Mouse (Mus musculus): ENCODE measurements around the gene Asb9. TPM values are rescaled to one million over a fixed set of nuclear protein-coding genes. Genes with fewer than 3 reads are reported as not detected.

Gene Asb9
- not detected in 2 replicates for polyA plus RNA-seq (2012; rRNA removed)

- H3K4me1 ChIP-seq (ENCODE audit: control insufficient read depth, insufficient read depth, low read length), result no peaks in the 10 kb centered on the region
- H3K4me3 ChIP-seq (replicated peaks; ENCODE audit: extremely low read depth, low read depth, low read length), result no peak within 1 kb of the TSS
- no peak for DNase-seq
- TF ChIP-seq POLR2A (IDR thresholded peaks at IDR 0.05; ENCODE audit: borderline replicate concordance, extremely low read depth, low read depth, low read length), result no peak
- TF ChIP-seq CTCF (IDR thresholded peaks at IDR 0.05; ENCODE audit: insufficient read depth, low read length), result no peak
- 66% methylated on average over 10 of the region's 10 CpGs for WGBS
Observed at GRCm38 (mm10) chrX:164505709-164506498, at the start of gene Asb9. Gene Asb9, plus strand, starts transcription at chrX:164506327.

- no peak for DNase-seq
- no peaks in the 10 kb centered on the region for H3K4me1 ChIP-seq (ENCODE audit: control insufficient read depth, insufficient read depth, low read length)
- 62% methylated on average over 6 of the region's 6 CpGs for WGBS
- no peak overlapping the region for H3K4me3 ChIP-seq (replicated peaks; ENCODE audit: extremely low read depth, low read depth, low read length)
- TF ChIP-seq POLR2A (IDR thresholded peaks at IDR 0.05; ENCODE audit: borderline replicate concordance, extremely low read depth, low read depth, low read length), result no peak
- TF ChIP-seq CTCF (IDR thresholded peaks at IDR 0.05; ENCODE audit: insufficient read depth, low read length), result no peak
Observed at GRCm38 (mm10) chrX:164459205-164459878, 46.8 kb upstream of the Asb9 start.

- TF ChIP-seq CTCF (IDR thresholded peaks at IDR 0.05; ENCODE audit: insufficient read depth, low read length) (no peak), POLR2A (IDR thresholded peaks at IDR 0.05; ENCODE audit: borderline replicate concordance, extremely low read depth, low read depth, low read length) (no peak)
- 61% methylated on average over 2 of the region's 2 CpGs for WGBS
- Histone ChIP-seq H3K4me1 (ENCODE audit: control insufficient read depth, insufficient read depth, low read length) (no peaks in the 10 kb centered on the region), H3K4me3 (replicated peaks; ENCODE audit: extremely low read depth, low read depth, low read length) (no peak overlapping the region)
- no peak for DNase-seq
Observed at GRCm38 (mm10) chrX:164502258-164502657, 3.9 kb upstream of the Asb9 start.

- Histone ChIP-seq H3K4me3 (replicated peaks; ENCODE audit: extremely low read depth, low read depth, low read length) (no peak overlapping the region), H3K4me1 (ENCODE audit: control insufficient read depth, insufficient read depth, low read length) (no peaks in the 10 kb centered on the region)
- DNase-seq, result no peak
- WGBS, result 78% methylated on average over 4 of the region's 4 CpGs
- TF ChIP-seq CTCF (IDR thresholded peaks at IDR 0.05; ENCODE audit: insufficient read depth, low read length) (no peak), POLR2A (IDR thresholded peaks at IDR 0.05; ENCODE audit: borderline replicate concordance, extremely low read depth, low read depth, low read length) (no peak)
Observed at GRCm38 (mm10) chrX:164507068-164507467, 941 bp downstream of the Asb9 start.

GRCm38 (mm10) chrX:164508728-164509127 lies 2.6 kb downstream of the Asb9 start:
- WGBS, result 47% methylated on average over 3 of the region's 3 CpGs
- TF ChIP-seq POLR2A (IDR thresholded peaks at IDR 0.05; ENCODE audit: borderline replicate concordance, extremely low read depth, low read depth, low read length) (no peak), CTCF (IDR thresholded peaks at IDR 0.05; ENCODE audit: insufficient read depth, low read length) (no peak)
- DNase-seq, result no peak
- Histone ChIP-seq H3K4me1 (ENCODE audit: control insufficient read depth, insufficient read depth, low read length) (no peaks in the 10 kb centered on the region), H3K4me3 (replicated peaks; ENCODE audit: extremely low read depth, low read depth, low read length) (no peak overlapping the region)

GRCm38 (mm10) chrX:164522138-164522537 lies 16.0 kb downstream of the Asb9 start:
- TF ChIP-seq CTCF (IDR thresholded peaks at IDR 0.05; ENCODE audit: insufficient read depth, low read length), result no peak
- no peak for TF ChIP-seq POLR2A (IDR thresholded peaks at IDR 0.05; ENCODE audit: borderline replicate concordance, extremely low read depth, low read depth, low read length)
- Histone ChIP-seq H3K4me3 (replicated peaks; ENCODE audit: extremely low read depth, low read depth, low read length) (no peak overlapping the region), H3K4me1 (ENCODE audit: control insufficient read depth, insufficient read depth, low read length) (no peaks in the 10 kb centered on the region)
- no peak for DNase-seq

- no peak for TF ChIP-seq CTCF (IDR thresholded peaks at IDR 0.05; ENCODE audit: insufficient read depth, low read length)
- TF ChIP-seq POLR2A (IDR thresholded peaks at IDR 0.05; ENCODE audit: borderline replicate concordance, extremely low read depth, low read depth, low read length), result no peak
- H3K4me1 ChIP-seq (ENCODE audit: control insufficient read depth, insufficient read depth, low read length), result no peaks in the 10 kb centered on the region
- DNase-seq, result no peak
- H3K4me3 ChIP-seq (replicated peaks; ENCODE audit: extremely low read depth, low read depth, low read length), result no peak overlapping the region
- WGBS, result 29% methylated on average over 1 of the region's 1 CpGs
Observed at GRCm38 (mm10) chrX:164526566-164526965, 20.4 kb downstream of the Asb9 start.

- H3K4me1 ChIP-seq (ENCODE audit: control insufficient read depth, insufficient read depth, low read length), result no peaks in the 10 kb centered on the region
- DNase-seq, result no peak
- TF ChIP-seq CTCF (IDR thresholded peaks at IDR 0.05; ENCODE audit: insufficient read depth, low read length), result no peak
- TF ChIP-seq POLR2A (IDR thresholded peaks at IDR 0.05; ENCODE audit: borderline replicate concordance, extremely low read depth, low read depth, low read length), result no peak
- WGBS, result 48% methylated on average over 11 of the region's 11 CpGs
- H3K4me3 ChIP-seq (replicated peaks; ENCODE audit: extremely low read depth, low read depth, low read length), result no peak overlapping the region
Observed at GRCm38 (mm10) chrX:164541436-164542317, 35.5 kb downstream of the Asb9 start.

GRCm38 (mm10) chrX:164570195-164570594 lies 64.1 kb downstream of the Asb9 start:
- DNase-seq, result no peak
- WGBS, result 56% methylated on average over 1 of the region's 1 CpGs
- TF ChIP-seq CTCF (IDR thresholded peaks at IDR 0.05; ENCODE audit: insufficient read depth, low read length) (no peak), POLR2A (IDR thresholded peaks at IDR 0.05; ENCODE audit: borderline replicate concordance, extremely low read depth, low read depth, low read length) (no peak)
- Histone ChIP-seq H3K4me3 (replicated peaks; ENCODE audit: extremely low read depth, low read depth, low read length) (no peak overlapping the region), H3K4me1 (ENCODE audit: control insufficient read depth, insufficient read depth, low read length) (no peaks in the 10 kb centered on the region)

All from lung, adult 2 months (tissue).